Mouse (Mus musculus) CH12.LX (cell line): ENCODE measurements around the gene Cwc25. TPM values are rescaled to one million over a fixed set of nuclear protein-coding genes. Genes with fewer than 3 reads are reported as not detected.

Source experiments
- DNase-seq: peaks from one replicate; pipeline ENCODE4 v3.0.0-alpha.2; 2013; ENCODE audit errors: extremely low read depth
- H3K27ac ChIP-seq: 2 replicates; pipeline ENCODE4 v1.5.1; 2012; ENCODE audit warnings: low read depth, mild to moderate bottlenecking, control low read depth, moderate library complexity; ENCODE audit not compliant: insufficient read depth
- H3K27me3 ChIP-seq: replicated peaks from 2 replicates; pipeline ENCODE3; 2012; ENCODE audit warnings: inconsistent platforms
- H3K36me3 ChIP-seq, 2 experiments: replicated peaks in 1 of 2; 2 replicates each; pipeline versions ENCODE3 to v1.6.1; 2012; ENCODE audit warnings: inconsistent platforms in 1 of 2, low read length in 1 of 2, mild to moderate bottlenecking in 1 of 2, mixed read lengths in 1 of 2, moderate library complexity in 1 of 2; ENCODE audit not compliant: control insufficient read depth in 1 of 2, insufficient read depth in 1 of 2
- H3K4me1 ChIP-seq, 2 experiments: 2 replicates each; pipeline ENCODE4 v1.6.1; 2012; ENCODE audit warnings: inconsistent platforms in 1 of 2, moderate library complexity in 1 of 2; ENCODE audit not compliant: insufficient read depth in 2 of 2, control insufficient read depth in 1 of 2
- H3K4me2 ChIP-seq: 2 replicates; pipeline ENCODE4 v1.6.1; 2012; ENCODE audit warnings: low read depth, mild to moderate bottlenecking, control low read depth; ENCODE audit not compliant: poor library complexity, insufficient read depth, severe bottlenecking
- H3K4me3 ChIP-seq, 3 experiments: fragments of 150-350 bp in 1 of 3; sonication (generic) in 1 of 3; replicated peaks in 1 of 3; 2 replicates each; pipeline versions ENCODE3 to v1.5.1; 2011 to 2012; ENCODE audit warnings: low read depth in 2 of 3, low read length in 2 of 3, mild to moderate bottlenecking in 2 of 3, moderate library complexity in 2 of 3, control low read depth in 1 of 3, improper control_type of control experiment in 1 of 3, inconsistent platforms in 1 of 3, mixed read lengths in 1 of 3; ENCODE audit not compliant: poor library complexity in 1 of 3
- H3K79me2 ChIP-seq: replicated peaks from 2 replicates; pipeline ENCODE4 v1.6.1; 2012; ENCODE audit warnings: mild to moderate bottlenecking, moderate library complexity; ENCODE audit not compliant: control insufficient read depth, poor library complexity, insufficient read depth, severe bottlenecking; ENCODE audit errors: extremely low read depth
- H3K9ac ChIP-seq: 2 replicates; pipeline ENCODE4 v1.6.1; 2012; ENCODE audit warnings: low read depth, mild to moderate bottlenecking, control low read depth, moderate library complexity; ENCODE audit not compliant: insufficient read depth
- H3K9me3 ChIP-seq: replicated peaks from 2 replicates; pipeline ENCODE3; 2012; ENCODE audit warnings: low read length, inconsistent platforms, mixed read lengths
- CHD1 ChIP-seq: IDR thresholded peaks from 2 replicates; pipeline ENCODE4 v1.6.1; 2012; ENCODE audit warnings: low read depth, low read length, improper control_type of control experiment, inconsistent platforms
- CHD2 ChIP-seq: IDR thresholded peaks from 2 replicates; pipeline ENCODE4 v1.6.1; 2011; ENCODE audit warnings: low read length, improper control_type of control experiment
- EP300 ChIP-seq: IDR thresholded peaks from 2 replicates; pipeline ENCODE4 v1.6.1; 2011; ENCODE audit warnings: low read length, improper control_type of control experiment
- ETS1 ChIP-seq: conservative IDR thresholded peaks from 2 replicates; pipeline ENCODE4 v1.6.1; 2012; ENCODE audit warnings: low read depth, mild to moderate bottlenecking, inconsistent platforms, low read length, improper control_type of control experiment, moderate library complexity
- IRF4 ChIP-seq: IDR thresholded peaks from 2 replicates; pipeline ENCODE4 v1.6.1; 2014; ENCODE audit warnings: low read depth, mild to moderate bottlenecking, inconsistent platforms, low read length, improper control_type of control experiment
- JUN ChIP-seq: IDR thresholded peaks from 2 replicates; pipeline ENCODE4 v1.6.1; 2011; ENCODE audit warnings: low read depth, mild to moderate bottlenecking, low read length, improper control_type of control experiment, moderate library complexity; ENCODE audit not compliant: insufficient read depth
- KAT2A ChIP-seq: IDR thresholded peaks from 2 replicates; pipeline ENCODE4 v1.6.1; 2012; ENCODE audit warnings: low read length, improper control_type of control experiment, inconsistent platforms; ENCODE audit not compliant: insufficient replicate concordance
- MAFK ChIP-seq: IDR thresholded peaks from 2 replicates; pipeline ENCODE4 v1.6.1; 2011; ENCODE audit warnings: low read length, improper control_type of control experiment; ENCODE audit not compliant: insufficient replicate concordance
- NELFE ChIP-seq: IDR thresholded peaks from 2 replicates; pipeline ENCODE4 v1.6.1; 2011; ENCODE audit warnings: low read depth, low read length, improper control_type of control experiment
- PAX5 ChIP-seq: IDR thresholded peaks from 2 replicates; pipeline ENCODE4 v1.6.1; 2012; ENCODE audit warnings: low read length, inconsistent platforms, mixed read lengths
- RCOR1 ChIP-seq: conservative IDR thresholded peaks from 2 replicates; pipeline ENCODE4 v1.6.1; 2012; ENCODE audit warnings: low read depth, mild to moderate bottlenecking, inconsistent platforms, low read length, improper control_type of control experiment
- TCF12 ChIP-seq: IDR thresholded peaks from 2 replicates; pipeline ENCODE4 v1.6.1; 2014; ENCODE audit warnings: low read depth, mild to moderate bottlenecking, inconsistent platforms, low read length, improper control_type of control experiment
- UBTF ChIP-seq: IDR thresholded peaks from 2 replicates; pipeline ENCODE4 v1.6.1; 2012; ENCODE audit warnings: low read depth, mild to moderate bottlenecking, inconsistent platforms, low read length, improper control_type of control experiment, moderate library complexity
- USF2 ChIP-seq: conservative IDR thresholded peaks from 2 replicates; pipeline ENCODE4 v1.6.1; 2011; ENCODE audit warnings: low read depth, low read length, improper control_type of control experiment
- ZC3H11A ChIP-seq: IDR thresholded peaks from 2 replicates; pipeline ENCODE4 v1.6.1; 2012; ENCODE audit warnings: low read depth, mild to moderate bottlenecking, inconsistent platforms, low read length, improper control_type of control experiment
- ZNF384 ChIP-seq: IDR thresholded peaks from 2 replicates; pipeline ENCODE4 v1.6.1; 2012; ENCODE audit warnings: low read depth, low read length, improper control_type of control experiment, inconsistent platforms
- dilution Hi-C: fragments of 300-500 bp; cut with MboI; formaldehyde crosslinking; loops from 2 replicates; pipeline ENCODE4 v1.14.3; 2020; ENCODE audit warnings: low sequenced_read_pairs; ENCODE audit not compliant: extremely low pct_unique_long_range_greater_than_20kb, extremely low pct_ligation_motif_present
- in situ Hi-C: fragments of 300-500 bp; cut with MboI; formaldehyde crosslinking; loops from 3 replicates; pipeline ENCODE4 v1.14.3; 2019; ENCODE audit warnings: low sequenced_read_pairs, low pct_ligation_motif_present, low pct_unique_long_range_greater_than_20kb, mixed read lengths
- polyA plus RNA-seq: library from polyadenylated mRNA; unstranded; fragments of >175 nt; gene quantifications from 2 replicates; pipeline ENCODE4 v1.2.1, GENCODE M21; 2012; ENCODE audit warnings: low read depth; ENCODE audit not compliant: insufficient read length
- total RNA-seq, 2 experiments: library from RNA; depleted of rRNA; stranded (reverse); fragments of 300-350 nt in 1 of 2; fragments of >200 nt in 1 of 2; gene quantifications; 2 replicates each; pipeline ENCODE4 v1.2.3; 2012 to 2014

The Cwc25 gene
- total and polyA plus RNA-seq, 3 experiments: 16.7 to 21.5 (median 19.6) TPM

DNA sequence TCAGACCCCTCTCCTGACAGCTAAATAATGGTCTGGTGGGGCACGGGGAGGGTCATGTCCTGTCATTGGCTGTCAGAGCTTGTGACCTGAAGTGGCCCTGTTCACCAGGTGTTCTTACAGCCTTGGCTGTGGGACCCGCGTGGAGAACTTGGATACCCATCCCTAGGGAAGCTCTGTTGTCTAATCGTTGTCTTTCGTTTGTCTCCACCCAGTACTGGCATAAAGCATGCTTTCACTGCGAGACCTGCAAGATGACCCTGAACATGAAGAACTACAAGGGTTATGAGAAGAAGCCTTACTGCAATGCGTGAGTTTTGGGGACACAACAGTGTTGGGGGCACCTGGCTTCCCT, 40.2 kb upstream of the Cwc25 start:
- DNase-seq: no peak
- TF ChIP-seq ETS1 (no peak), ZNF384 (no peak), TCF12 (no peak), CHD2 (no peak), UBTF (no peak), CHD1 (no peak), IRF4 (no peak), USF2 (no peak), EP300 (no peak), NELFE (no peak)
- peaks cover 33 to 76% of the 10 kb centered on the region in 2 experiments for H3K4me1 ChIP-seq
- no peaks in the 10 kb centered on the region for H3K27me3 ChIP-seq
- in situ Hi-C loops (no loop called here), dilution Hi-C loops (no loop called here)
- H3K4me2 ChIP-seq: no peak overlapping the region
- H3K36me3 ChIP-seq: peaks cover 5 to 53% of the 10 kb centered on the region in 2 experiments
- no peaks in the 10 kb centered on the region for H3K9me3 ChIP-seq
- no peak overlapping the region for H3K4me3 ChIP-seq
- no peak overlapping the region for H3K9ac ChIP-seq
- no peak overlapping the region for H3K27ac ChIP-seq
- H3K79me2 ChIP-seq: no peaks in the 10 kb centered on the region

DNA sequence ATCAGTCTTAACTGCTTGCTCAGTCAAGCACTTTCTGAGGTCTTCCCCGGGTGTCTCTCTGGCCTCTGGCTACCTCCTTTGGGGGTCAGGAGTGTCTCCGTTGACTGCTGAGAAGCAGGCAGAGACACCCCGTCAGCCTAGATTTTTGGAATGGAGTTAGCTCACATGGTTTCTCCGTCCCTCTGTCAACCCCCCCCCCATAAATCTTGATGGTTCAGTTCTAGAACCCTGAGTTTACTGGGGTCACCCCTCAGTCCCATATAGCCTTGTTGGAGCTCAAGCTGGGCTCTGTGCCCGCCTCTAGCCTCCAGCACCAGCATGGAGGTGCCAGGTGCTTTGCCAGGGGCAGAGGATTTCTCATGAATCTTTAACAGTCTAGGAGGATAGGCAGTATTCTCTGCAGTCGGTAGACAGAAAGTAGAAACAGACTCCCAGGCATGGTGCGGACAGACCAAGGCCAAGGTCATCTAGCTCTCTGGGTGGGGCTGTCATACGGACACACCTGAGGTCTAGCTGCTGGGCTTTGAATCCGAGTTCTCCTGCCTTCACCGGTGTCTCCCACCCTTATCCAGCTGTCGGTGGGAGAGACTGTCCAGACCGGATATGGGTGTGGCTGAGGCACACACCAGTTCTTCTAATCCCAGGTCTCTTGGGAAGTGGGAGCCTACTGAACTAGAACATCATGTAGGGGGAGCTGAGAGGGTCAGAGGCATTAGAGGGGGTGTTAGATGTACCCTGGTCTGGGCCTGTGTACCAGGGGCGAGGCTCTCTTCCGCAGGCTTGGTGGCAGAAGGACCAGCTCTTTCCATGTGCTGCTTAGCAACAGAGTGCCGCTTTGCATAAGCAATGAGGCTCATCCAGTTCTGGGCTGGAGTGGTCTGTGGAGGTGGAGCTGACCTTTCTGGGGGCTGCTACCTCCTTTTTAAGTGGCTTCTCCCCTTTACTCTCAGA, 39.6 kb upstream of the Cwc25 start:
- H3K4me1 ChIP-seq: peaks cover 37 to 80% of the 10 kb centered on the region in 2 experiments

More for the DNA sequence above, 39.6 kb upstream of the Cwc25 start:
- Histone ChIP-seq H3K9ac (no peak overlapping the region), H3K27me3 (no peaks in the 10 kb centered on the region), H3K36me3 (peaks cover 5 to 48% of the 10 kb centered on the region in 2 experiments)
- dilution Hi-C loops (no loop called here), in situ Hi-C loops (no loop called here)
- DNase-seq: no peak
- no peak for TF ChIP-seq KAT2A
- TF ChIP-seq EP300: no peak
- TF ChIP-seq ZC3H11A: no peak
- TF ChIP-seq CHD2: no peak
- TF ChIP-seq PAX5: no peak
- no peak for TF ChIP-seq USF2
- no peak for TF ChIP-seq JUN
- no peak for TF ChIP-seq MAFK
- no peak for TF ChIP-seq RCOR1
- no peak for TF ChIP-seq UBTF
- no peak for TF ChIP-seq TCF12
- TF ChIP-seq, all 38 proteins: peak for 0
- Histone ChIP-seq H3K4me3 (no peak overlapping the region), H3K79me2 (no peaks in the 10 kb centered on the region), H3K9me3 (no peaks in the 10 kb centered on the region), H3K4me2 (no peak overlapping the region), H3K27ac (no peak overlapping the region)
